Mouse (Mus musculus) CH12.LX (cell line): ENCODE data around the gene Zbtb20.

ENCODE experiments used
- CHD2 ChIP-seq: IDR thresholded peaks from 2 replicates; pipeline ENCODE4 v1.6.1; 2011; ENCODE audit warnings: low read length, improper control_type of control experiment
- CTCF ChIP-seq, 2 experiments: IDR thresholded peaks in 1 of 2; conservative IDR thresholded peaks in 1 of 2; 2 replicates each; pipeline ENCODE4 v1.5.1; 2011 to 2012; ENCODE audit warnings: low read depth in 2 of 2, low read length in 2 of 2, improper control_type of control experiment in 1 of 2, inconsistent platforms in 1 of 2, mild to moderate bottlenecking in 1 of 2, moderate library complexity in 1 of 2
- ELF1 ChIP-seq: IDR thresholded peaks from 2 replicates; pipeline ENCODE4 v1.6.1; 2014; ENCODE audit warnings: low read depth, mild to moderate bottlenecking, inconsistent platforms, low read length, improper control_type of control experiment
- EP300 ChIP-seq: IDR thresholded peaks from 2 replicates; pipeline ENCODE4 v1.6.1; 2011; ENCODE audit warnings: low read length, improper control_type of control experiment
- JUN ChIP-seq: IDR thresholded peaks from 2 replicates; pipeline ENCODE4 v1.6.1; 2011; ENCODE audit warnings: low read depth, mild to moderate bottlenecking, low read length, improper control_type of control experiment, moderate library complexity; ENCODE audit not compliant: insufficient read depth
- NELFE ChIP-seq: IDR thresholded peaks from 2 replicates; pipeline ENCODE4 v1.6.1; 2011; ENCODE audit warnings: low read depth, low read length, improper control_type of control experiment
- POLR2A ChIP-seq: IDR thresholded peaks from 2 replicates; pipeline ENCODE4 v1.6.1; 2011; ENCODE audit warnings: low read depth, mild to moderate bottlenecking, improper control_type of control experiment, low read length
- RAD21 ChIP-seq: IDR thresholded peaks from 2 replicates; pipeline ENCODE4 v1.6.1; 2011; ENCODE audit warnings: low read depth, mild to moderate bottlenecking, low read length, improper control_type of control experiment, moderate library complexity

GRCm38 (mm10) chr16:43441392-43441791 is 565.7 kb downstream of the Zbtb20 start:
- TF ChIP-seq ELF1 (no peak), POLR2A (no peak), EP300 (no peak), CTCF (conservative IDR thresholded peaks at IDR 0.05 in 1 of 2, IDR thresholded peaks at IDR 0.05 in 1 of 2; ENCODE audit: low read depth in 2 of 2, low read length in 2 of 2) (no peak), NELFE (no peak), RAD21 (no peak), CHD2 (no peak), JUN (no peak)
